Mouse (Mus musculus) adrenal gland, adult 18-20 months (tissue): ENCODE measurements at regions not wholly inside any gene's neighbourhood (a gene's known extent, or its start where the extent isn't known, plus 50 kb on each side); places are given as distances from the start of the nearest gene placed in this dataset.

Experiments
- DNase-seq, 2 experiments: peaks; one replicate each; pipeline ENCODE4 v3.0.0; 2021 to 2022; ENCODE audit warnings: low spot score in 2 of 2

DNA sequence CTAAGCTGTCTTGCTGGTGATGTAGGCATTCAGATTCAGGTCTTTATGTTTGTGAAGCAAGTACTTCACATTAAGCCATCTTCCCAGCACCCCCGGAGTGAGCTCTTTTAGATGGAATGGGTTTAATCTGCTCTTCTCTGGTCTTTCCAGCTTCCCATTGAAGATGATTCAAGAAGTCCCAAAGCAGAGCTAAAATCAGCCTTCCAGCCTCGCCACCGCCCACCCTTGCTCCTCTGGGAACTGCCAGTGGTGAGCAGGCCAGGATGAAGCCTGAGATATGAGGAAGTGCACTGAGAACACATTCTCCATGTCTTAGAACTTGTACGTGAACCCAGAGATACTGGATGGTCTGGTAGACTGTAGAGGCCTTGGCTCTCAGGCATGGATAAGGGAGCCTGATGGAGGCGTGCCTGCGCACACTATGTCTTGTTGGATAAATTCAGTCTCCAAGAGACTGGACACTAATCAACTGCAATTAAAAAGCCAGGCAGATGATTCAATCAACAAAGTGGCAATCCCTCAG, 51.3 kb upstream of the Mrtfb start:
- no peak for DNase-seq

DNA sequence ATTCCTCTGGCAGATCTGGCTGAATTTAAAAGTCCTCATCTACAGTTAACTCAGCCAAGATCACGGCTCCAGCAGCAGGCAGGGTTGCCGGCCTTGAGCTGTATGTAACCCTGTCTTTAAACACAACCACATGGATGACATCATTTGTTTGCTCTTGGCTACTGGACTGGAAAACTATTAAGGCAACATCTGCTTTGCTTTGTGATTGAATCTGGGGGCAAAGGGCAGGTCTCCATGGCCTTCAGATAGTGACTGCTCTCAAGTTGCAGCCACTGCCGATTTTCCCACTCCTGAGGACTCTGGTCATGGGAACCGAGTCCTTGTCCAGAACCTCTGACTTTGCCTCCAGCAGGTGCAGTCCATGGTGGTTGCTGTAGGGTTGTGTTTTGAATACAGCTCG, 50.4 kb upstream of the Mrtfb start:
- peak in 1 of 2 experiments; percentile 18 for DNase-seq
